In the genomic region with DNA sequence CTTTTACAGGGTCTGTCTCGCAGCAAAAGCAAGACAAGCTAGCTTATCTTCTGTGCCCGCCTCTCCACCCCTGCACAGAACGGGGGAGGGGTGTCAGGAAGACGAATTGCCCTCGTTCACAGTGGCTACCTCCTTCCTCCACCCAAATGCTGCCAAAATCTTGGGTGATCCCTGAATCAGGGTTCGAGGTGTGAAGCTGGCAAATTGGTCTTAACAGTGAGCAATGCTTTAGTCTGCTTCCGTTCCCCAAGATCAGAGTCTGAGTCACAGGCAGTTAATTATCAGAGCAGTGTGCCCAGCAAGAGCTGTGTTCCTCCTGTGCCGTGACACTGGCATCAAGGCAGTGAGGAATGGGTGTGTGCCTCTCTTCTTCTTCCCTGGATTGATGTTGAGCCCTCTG, we compare ENCODE assay signal across 12 mouse cellular contexts.
"Had no signal": no experiment of that assay in that cellular context is flagged by ENCODE, and none has a peak within 500 bp of the region (broad histone marks: within the 10 kb centered on the region; RNA-seq: fewer than 3 reads in every experiment).

No protein-coding gene starts in this region.

- H3K36me3 ChIP-seq: limb, embryonic 13.5 days; neural tube, embryonic 15.5 days had no signal

- H3K4me2 ChIP-seq: limb, embryonic 13.5 days; neural tube, embryonic 15.5 days had no signal

- H3K27me3 ChIP-seq: limb, embryonic 13.5 days; neural tube, embryonic 15.5 days had no signal

- DNase-seq: kidney, postnatal 14 days; left cerebral cortex, postnatal 4 days; lung, adult 18-20 months; midbrain, embryonic 14.5 days; right cerebral cortex, postnatal 4 days; spleen, adult 18-20 months; thymus, adult 18-20 months; thymus, postnatal 14 days had no signal

- H3K27ac ChIP-seq: limb, embryonic 13.5 days; liver, embryonic 14.5 days; neural tube, embryonic 15.5 days had no signal

- H3K9ac ChIP-seq: limb, embryonic 13.5 days; liver, embryonic 14.5 days; neural tube, embryonic 15.5 days had no signal

- H3K9me3 ChIP-seq: limb, embryonic 13.5 days; neural tube, embryonic 15.5 days had no signal

- H3K4me3 ChIP-seq: limb, embryonic 13.5 days; myocyte; neural tube, embryonic 15.5 days had no signal

- H3K4me1 ChIP-seq: limb, embryonic 13.5 days; neural tube, embryonic 15.5 days had no signal
